Mouse (Mus musculus): ENCODE results near the gene Cep170b.

Cep170b gene

GRCm38 (mm10) chr12:112720216-112720615 lies at the start of gene Cep170b:
Gene Cep170b (plus strand): TSS chr12:112720455.
- ATAC-seq (ENCODE audit: low TSS enrichment), result no peak

- ATAC-seq (ENCODE audit: low TSS enrichment), result no peak
These were observed 49.4 kb upstream of the Cep170b start for GRCm38 (mm10) chr12:112670718-112671393.

GRCm38 (mm10) chr12:112671891-112672290 lies 48.4 kb upstream of the Cep170b start:
- ATAC-seq (ENCODE audit: low TSS enrichment), result no peak

- no peak for ATAC-seq (ENCODE audit: low TSS enrichment)
These were observed 47.3 kb upstream of the Cep170b start for GRCm38 (mm10) chr12:112672744-112673575.

- peak; percentile 10; the same call in 1 of the 2 replicates for ATAC-seq (ENCODE audit: low TSS enrichment)
These were observed 46.6 kb upstream of the Cep170b start for GRCm38 (mm10) chr12:112673576-112674091.

GRCm38 (mm10) chr12:112674132-112675011 lies 45.9 kb upstream of the Cep170b start, which contains the start of gene Akt1:
Gene Akt1 (minus strand): TSS chr12:112674884.
- peak; percentile 31 for ATAC-seq (ENCODE audit: low TSS enrichment)

- peak; percentile 58 for ATAC-seq (ENCODE audit: low TSS enrichment)
These were observed 44.8 kb upstream of the Cep170b start for GRCm38 (mm10) chr12:112675245-112676035.

- no peak for ATAC-seq (ENCODE audit: low TSS enrichment)
These were observed 43.2 kb upstream of the Cep170b start for GRCm38 (mm10) chr12:112677076-112677475.

- no peak for ATAC-seq (ENCODE audit: low TSS enrichment)
These were observed 42.2 kb upstream of the Cep170b start for GRCm38 (mm10) chr12:112677943-112678554.

- no peak for ATAC-seq (ENCODE audit: low TSS enrichment)
These were observed 41.7 kb upstream of the Cep170b start, which contains the start of gene Zbtb42 for GRCm38 (mm10) chr12:112678555-112679026. Gene Zbtb42 (plus strand): TSS chr12:112678828.

GRCm38 (mm10) chr12:112679027-112679996 lies 40.9 kb upstream of the Cep170b start:
- no peak for ATAC-seq (ENCODE audit: low TSS enrichment)

GRCm38 (mm10) chr12:112683351-112683750 lies 36.9 kb upstream of the Cep170b start:
- peak; percentile 57; the same call in 1 of the 2 replicates for ATAC-seq (ENCODE audit: low TSS enrichment)

GRCm38 (mm10) chr12:112688458-112688857 lies 31.8 kb upstream of the Cep170b start:
- ATAC-seq (ENCODE audit: low TSS enrichment), result no peak

- ATAC-seq (ENCODE audit: low TSS enrichment), result peak; percentile 91
These were observed 26.8 kb upstream of the Cep170b start for GRCm38 (mm10) chr12:112693185-112694126.

GRCm38 (mm10) chr12:112694127-112694475 lies 26.2 kb upstream of the Cep170b start:
- ATAC-seq (ENCODE audit: low TSS enrichment), result peak; percentile 28; the same call in 1 of the 2 replicates

GRCm38 (mm10) chr12:112696806-112697425 lies 23.3 kb upstream of the Cep170b start:
- ATAC-seq (ENCODE audit: low TSS enrichment), result no peak

- ATAC-seq (ENCODE audit: low TSS enrichment), result no peak
These were observed 19.7 kb upstream of the Cep170b start for GRCm38 (mm10) chr12:112700522-112700921.
